Mouse (Mus musculus): ENCODE data around the gene Calhm3. TPM values are rescaled to one million over a fixed set of nuclear protein-coding genes. Genes with fewer than 3 reads are reported as not detected.

Calhm3 gene
- not detected in 2 replicates for total RNA-seq (2015; ENCODE audit: low replicate concordance)
- total RNA-seq (2017; ENCODE audit: low replicate concordance), result not detected in 2 replicates

GRCm38 (mm10) chr19:47157664-47158063, at the start of gene Calhm3:
Gene Calhm3, minus strand, starts transcription at chr19:47157764.
- ATAC-seq (replicated peaks; ENCODE audit: low FRiP score, poor library complexity, severe bottlenecking), result no peak

- ATAC-seq (replicated peaks; ENCODE audit: low FRiP score, poor library complexity, severe bottlenecking), result no peak
These were observed 48.6 kb upstream of the Calhm3 start for GRCm38 (mm10) chr19:47206126-47206525.

- no peak for ATAC-seq (replicated peaks; ENCODE audit: low FRiP score, poor library complexity, severe bottlenecking)
These were observed 47.1 kb upstream of the Calhm3 start for GRCm38 (mm10) chr19:47204653-47205052.

GRCm38 (mm10) chr19:47203042-47203441, 45.5 kb upstream of the Calhm3 start:
- ATAC-seq (replicated peaks; ENCODE audit: low FRiP score, poor library complexity, severe bottlenecking), result no peak

- ATAC-seq (replicated peaks; ENCODE audit: low FRiP score, poor library complexity, severe bottlenecking), result no peak
These were observed 44.9 kb upstream of the Calhm3 start for GRCm38 (mm10) chr19:47202429-47202828.

- ATAC-seq (replicated peaks; ENCODE audit: low FRiP score, poor library complexity, severe bottlenecking), result no peak
These were observed 44.4 kb upstream of the Calhm3 start for GRCm38 (mm10) chr19:47201972-47202371.

- no peak for ATAC-seq (replicated peaks; ENCODE audit: low FRiP score, poor library complexity, severe bottlenecking)
These were observed 41.2 kb upstream of the Calhm3 start for GRCm38 (mm10) chr19:47198671-47199350.

GRCm38 (mm10) chr19:47192158-47192557, 34.6 kb upstream of the Calhm3 start:
- no peak for ATAC-seq (replicated peaks; ENCODE audit: low FRiP score, poor library complexity, severe bottlenecking)

GRCm38 (mm10) chr19:47188515-47189128, 31.1 kb upstream of the Calhm3 start:
- no peak for ATAC-seq (replicated peaks; ENCODE audit: low FRiP score, poor library complexity, severe bottlenecking)

- ATAC-seq (replicated peaks; ENCODE audit: low FRiP score, poor library complexity, severe bottlenecking), result no peak
These were observed 29.1 kb upstream of the Calhm3 start for GRCm38 (mm10) chr19:47186514-47187275.

- no peak for ATAC-seq (replicated peaks; ENCODE audit: low FRiP score, poor library complexity, severe bottlenecking)
These were observed 27.2 kb upstream of the Calhm3 start for GRCm38 (mm10) chr19:47184736-47185135.

- ATAC-seq (replicated peaks; ENCODE audit: low FRiP score, poor library complexity, severe bottlenecking), result no peak
These were observed 26.7 kb upstream of the Calhm3 start for GRCm38 (mm10) chr19:47184221-47184620.

- ATAC-seq (replicated peaks; ENCODE audit: low FRiP score, poor library complexity, severe bottlenecking), result no peak
These were observed 22.4 kb upstream of the Calhm3 start for GRCm38 (mm10) chr19:47180011-47180410.

GRCm38 (mm10) chr19:47179272-47179809, 21.8 kb upstream of the Calhm3 start:
- no peak for ATAC-seq (replicated peaks; ENCODE audit: low FRiP score, poor library complexity, severe bottlenecking)

- no peak for ATAC-seq (replicated peaks; ENCODE audit: low FRiP score, poor library complexity, severe bottlenecking)
These were observed 21.1 kb upstream of the Calhm3 start, which contains the start of gene Neurl1a for GRCm38 (mm10) chr19:47178431-47179271. Gene Neurl1a, plus strand, starts transcription at chr19:47178820.

- ATAC-seq (replicated peaks; ENCODE audit: low FRiP score, poor library complexity, severe bottlenecking), result no peak
These were observed 20.4 kb upstream of the Calhm3 start for GRCm38 (mm10) chr19:47178001-47178400.

GRCm38 (mm10) chr19:47176916-47177505, 19.4 kb upstream of the Calhm3 start:
- ATAC-seq (replicated peaks; ENCODE audit: low FRiP score, poor library complexity, severe bottlenecking), result no peak

- no peak for ATAC-seq (replicated peaks; ENCODE audit: low FRiP score, poor library complexity, severe bottlenecking)
These were observed 17.9 kb upstream of the Calhm3 start for GRCm38 (mm10) chr19:47175472-47175871.

- ATAC-seq (replicated peaks; ENCODE audit: low FRiP score, poor library complexity, severe bottlenecking), result no peak
These were observed 17.0 kb upstream of the Calhm3 start for GRCm38 (mm10) chr19:47174515-47174914.
